Mouse (Mus musculus) limb, embryonic 11.5 days (tissue): ENCODE measurements at regions not wholly inside any gene's neighbourhood (a gene's known extent, or its start where the extent isn't known, plus 50 kb on each side); places are given as distances from the start of the nearest gene placed in this dataset.

Experiments
- ATAC-seq: fragments of 200-750 bp; cut with Nextera tagmentation; 2 replicates; pipeline ENCODE4 v1.8.0; 2017; ENCODE audit warnings: low read depth; ENCODE audit not compliant: insufficient number of reproducible peaks, low FRiP score, low TSS enrichment
- DNase-seq: peaks from one replicate; pipeline ENCODE4 v3.0.0-alpha.2; 2015; ENCODE audit warnings: low spot score
- H3K27ac ChIP-seq: fragments of 300-500 bp; sonication (generic); replicated peaks from 2 replicates; pipeline ENCODE4 v1.5.1; 2014; ENCODE audit warnings: low read depth, mild to moderate bottlenecking, low read length
- H3K27me3 ChIP-seq: fragments of 300-500 bp; sonication (generic); 2 replicates; pipeline ENCODE4 v1.6.1; 2014; ENCODE audit warnings: mild to moderate bottlenecking, low read length, mixed read lengths; ENCODE audit not compliant: control insufficient read depth, insufficient read depth
- H3K36me3 ChIP-seq: fragments of 300-500 bp; sonication (generic); 2 replicates; pipeline ENCODE4 v1.6.1; 2014; ENCODE audit warnings: mild to moderate bottlenecking, low read length, moderate library complexity, mixed read lengths; ENCODE audit not compliant: control insufficient read depth, insufficient read depth
- H3K4me1 ChIP-seq: fragments of 300-500 bp; sonication (generic); 2 replicates; pipeline ENCODE4 v1.6.1; 2014; ENCODE audit warnings: low read length, mixed read lengths; ENCODE audit not compliant: control insufficient read depth, insufficient read depth
- H3K4me2 ChIP-seq: fragments of 300-500 bp; sonication (generic); 2 replicates; pipeline ENCODE4 v1.6.1; 2014; ENCODE audit warnings: low read depth, mild to moderate bottlenecking, moderate library complexity; ENCODE audit not compliant: severe bottlenecking
- H3K4me3 ChIP-seq: fragments of 300-500 bp; sonication (generic); 2 replicates; pipeline ENCODE4 v1.5.1; 2014; ENCODE audit warnings: low read depth, low read length
- H3K9ac ChIP-seq: fragments of 300-500 bp; sonication (generic); 2 replicates; pipeline ENCODE4 v1.6.1; 2014; ENCODE audit warnings: mild to moderate bottlenecking, low read length
- H3K9me3 ChIP-seq: fragments of 300-500 bp; sonication (generic); 2 replicates; pipeline ENCODE4 v1.6.1; 2016; ENCODE audit warnings: low read length; ENCODE audit not compliant: control insufficient read depth
- WGBS: fragments of 180-500 bp; shearing (Covaris S2); extraction: QIAGEN DNeasy Blood & Tissue Kit; methylation state at CpG from one replicate; pipeline ENCODE4 v1.1.7; 2014; 5-methylcytosine and 5-hydroxymethylcytosine counted together

DNA sequence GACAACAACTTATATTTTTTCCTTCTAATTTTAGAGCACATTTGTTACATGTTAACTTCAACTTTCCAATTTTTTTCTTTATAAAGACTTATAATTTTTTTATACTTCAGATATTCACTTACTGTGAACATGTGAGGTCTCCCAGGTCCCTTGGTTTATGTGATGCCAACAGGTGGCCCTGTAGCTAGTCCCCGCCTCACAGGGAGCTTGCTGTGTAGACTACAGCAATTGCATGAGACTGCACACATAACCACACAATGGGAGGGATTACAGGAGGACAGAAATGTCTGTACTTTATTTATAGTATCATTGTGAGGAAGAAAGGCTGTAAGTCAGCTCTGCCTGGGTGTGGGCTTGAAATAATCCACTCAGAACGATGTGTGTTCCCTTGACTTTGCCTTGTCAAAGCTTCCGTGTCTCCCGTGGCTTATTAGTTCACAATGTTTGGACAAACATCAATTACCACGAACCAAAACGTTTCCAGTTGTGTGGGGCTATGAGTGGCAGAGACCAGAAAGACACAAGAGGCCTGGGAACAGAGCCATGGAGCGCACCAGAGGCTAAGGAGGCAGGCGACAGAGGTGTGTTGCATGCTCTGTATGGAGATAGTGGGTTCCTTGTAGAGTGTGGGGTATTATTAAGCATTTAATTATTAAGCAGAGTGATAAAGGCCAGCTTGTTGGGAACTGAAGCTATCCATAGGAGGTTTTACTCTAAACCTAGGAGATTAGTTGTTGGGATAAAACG, 136.6 kb upstream of the Gm5148 start:
- H3K9ac ChIP-seq = no peak overlapping the region
- no peak overlapping the region for H3K4me3 ChIP-seq
- no peak overlapping the region for H3K4me2 ChIP-seq
- no peaks in the 10 kb centered on the region for H3K9me3 ChIP-seq
- no peaks in the 10 kb centered on the region for H3K27me3 ChIP-seq
- no peaks in the 10 kb centered on the region for H3K36me3 ChIP-seq
- ATAC-seq (no peak), DNase-seq (no peak)
- H3K27ac ChIP-seq = no peak overlapping the region
- 81% methylated on average over 9 of the region's 9 CpGs for WGBS
- H3K4me1 ChIP-seq = 0 out of 2 replicates have a peak, but pooled peaks cover 2% of the 10 kb centered on the region

DNA sequence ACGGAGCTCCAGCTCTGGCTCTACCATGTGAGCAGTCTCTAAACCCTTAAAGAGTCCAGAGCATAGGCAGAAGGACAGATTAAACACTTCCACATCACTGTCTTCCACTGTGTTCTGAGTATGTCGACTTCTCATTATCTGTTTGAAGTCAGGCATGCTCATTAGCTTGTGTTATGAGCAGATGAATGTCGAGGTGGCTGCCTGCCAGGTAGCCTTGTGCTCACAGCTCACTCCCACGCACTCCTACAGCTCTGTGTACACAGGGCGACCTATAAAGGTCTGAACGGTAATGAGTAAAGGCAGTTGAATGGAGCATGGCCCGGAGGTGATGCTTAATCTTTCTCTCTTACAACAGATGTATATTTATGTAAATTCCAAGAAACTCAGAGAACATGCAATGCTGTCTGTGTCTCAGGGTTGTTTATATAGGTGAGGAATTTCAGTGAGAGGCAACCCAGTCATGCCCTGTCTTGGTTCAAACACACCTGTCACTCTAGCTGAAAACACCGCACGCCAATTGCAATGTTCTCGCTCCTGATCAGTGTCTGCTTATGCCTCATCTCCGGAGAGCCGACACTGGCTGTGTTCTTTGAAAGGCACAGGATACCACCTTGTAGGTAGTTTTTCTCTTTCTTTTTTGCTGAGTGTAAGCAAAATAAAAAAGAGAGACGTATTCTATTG, 135.9 kb upstream of the Gm5148 start:
- no peak for DNase-seq
- Histone ChIP-seq H3K4me3 (no peak overlapping the region), H3K4me1 (0 out of 2 replicates have a peak, but pooled peaks cover 2% of the 10 kb centered on the region)

DNA sequence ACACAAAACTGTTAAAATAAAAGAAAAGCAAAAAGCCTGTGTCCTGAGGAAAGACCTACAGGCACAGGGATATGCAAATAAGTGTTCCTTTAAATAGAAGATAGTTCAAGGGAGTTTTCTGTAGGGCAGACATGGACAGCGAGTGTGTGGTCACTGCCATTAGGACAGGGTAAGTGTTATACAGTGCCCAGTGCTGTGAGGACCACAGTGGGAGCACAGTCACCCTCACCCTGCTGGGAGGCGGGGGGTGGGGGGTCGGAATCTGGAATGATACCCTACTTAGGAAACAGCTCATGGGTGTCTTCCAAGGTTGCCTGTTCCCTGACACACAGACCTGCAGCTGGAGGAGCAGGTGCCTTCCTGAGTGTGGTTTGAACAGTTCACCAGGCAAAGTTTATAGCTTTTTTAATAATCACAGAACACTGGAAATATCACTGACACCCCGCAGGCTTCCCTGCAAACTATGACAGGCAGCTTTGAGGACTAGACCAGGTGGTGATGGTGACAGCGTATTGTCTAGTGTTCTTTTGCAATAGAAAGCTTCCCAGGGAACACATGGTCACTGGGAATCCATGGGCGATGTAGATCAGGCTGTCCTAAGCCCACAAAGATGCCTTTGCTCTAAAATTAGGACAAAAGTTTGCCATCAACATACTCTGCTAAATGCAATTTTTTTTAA, 134.5 kb upstream of the Gm5148 start:
- Histone ChIP-seq H3K27ac (no peak overlapping the region), H3K9me3 (no peaks in the 10 kb centered on the region), H3K9ac (no peak overlapping the region), H3K4me1 (0 out of 2 replicates have a peak, but pooled peaks cover 2% of the 10 kb centered on the region), H3K4me2 (no peak overlapping the region), H3K27me3 (no peaks in the 10 kb centered on the region), H3K36me3 (no peaks in the 10 kb centered on the region), H3K4me3 (no peak overlapping the region)
- WGBS = 83% methylated on average over 6 of the region's 6 CpGs
- DNase-seq (no peak), ATAC-seq (no peak)

More for the DNA sequence above, 135.9 kb upstream of the Gm5148 start:
- H3K9ac ChIP-seq = no peak overlapping the region
- no peak overlapping the region for H3K4me2 ChIP-seq
- no peak for ATAC-seq
- no peak overlapping the region for H3K27ac ChIP-seq
- H3K9me3 ChIP-seq = no peaks in the 10 kb centered on the region
- H3K27me3 ChIP-seq = no peaks in the 10 kb centered on the region
- WGBS = 72% methylated on average over 13 of the region's 13 CpGs
- no peaks in the 10 kb centered on the region for H3K36me3 ChIP-seq

DNA sequence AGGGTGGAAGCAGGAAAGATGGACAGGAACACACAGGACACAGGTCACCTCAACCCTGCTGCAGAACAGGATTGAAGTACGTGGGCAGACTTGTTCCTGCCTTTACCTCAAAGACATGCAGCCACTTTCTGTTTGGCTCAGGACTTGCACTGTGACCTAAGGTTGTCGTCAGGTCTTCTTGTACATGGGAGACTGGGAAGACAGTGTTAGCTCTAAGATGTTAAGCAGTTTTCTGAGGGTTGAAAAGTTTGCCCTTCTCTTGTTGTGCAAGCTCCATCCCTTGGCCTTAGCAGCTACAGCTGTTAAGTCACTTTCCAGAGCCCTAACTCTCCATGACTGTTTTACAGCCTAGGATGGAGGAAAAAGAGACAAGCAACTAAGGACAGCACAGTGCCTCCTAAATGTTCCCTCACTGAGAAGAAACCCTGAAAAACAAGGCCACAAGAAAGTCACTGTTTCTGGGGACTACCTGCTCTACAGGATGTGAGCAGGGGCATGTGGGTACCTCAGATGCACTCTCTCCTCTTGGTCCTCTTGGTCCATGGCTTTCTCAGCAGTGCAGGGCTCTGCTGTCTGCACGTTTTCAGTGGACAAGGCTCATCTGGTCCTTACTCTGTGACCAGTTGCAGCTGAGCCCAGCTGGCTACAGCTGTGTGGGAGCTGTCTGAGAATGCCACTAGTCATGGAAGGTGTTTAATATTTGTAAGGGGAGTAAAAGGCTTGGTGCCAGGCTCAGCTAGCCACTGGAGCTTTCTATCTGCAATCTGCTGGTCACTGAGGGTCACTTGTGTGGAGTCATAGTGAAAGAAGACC, 122.1 kb upstream of the Gm5148 start:
- H3K27me3 ChIP-seq = no peaks in the 10 kb centered on the region
- no peaks in the 10 kb centered on the region for H3K36me3 ChIP-seq
- H3K4me3 ChIP-seq = no peak overlapping the region
- H3K9me3 ChIP-seq = no peaks in the 10 kb centered on the region
- H3K9ac ChIP-seq = no peak overlapping the region
- no peak overlapping the region for H3K27ac ChIP-seq
- H3K4me1 ChIP-seq = peaks cover 5% of the 10 kb centered on the region; the same call in 1 of the 2 replicates
- ATAC-seq (no peak), DNase-seq (no peak)
- WGBS = 57% methylated on average over 3 of the region's 3 CpGs
- H3K4me2 ChIP-seq = no peak overlapping the region

DNA sequence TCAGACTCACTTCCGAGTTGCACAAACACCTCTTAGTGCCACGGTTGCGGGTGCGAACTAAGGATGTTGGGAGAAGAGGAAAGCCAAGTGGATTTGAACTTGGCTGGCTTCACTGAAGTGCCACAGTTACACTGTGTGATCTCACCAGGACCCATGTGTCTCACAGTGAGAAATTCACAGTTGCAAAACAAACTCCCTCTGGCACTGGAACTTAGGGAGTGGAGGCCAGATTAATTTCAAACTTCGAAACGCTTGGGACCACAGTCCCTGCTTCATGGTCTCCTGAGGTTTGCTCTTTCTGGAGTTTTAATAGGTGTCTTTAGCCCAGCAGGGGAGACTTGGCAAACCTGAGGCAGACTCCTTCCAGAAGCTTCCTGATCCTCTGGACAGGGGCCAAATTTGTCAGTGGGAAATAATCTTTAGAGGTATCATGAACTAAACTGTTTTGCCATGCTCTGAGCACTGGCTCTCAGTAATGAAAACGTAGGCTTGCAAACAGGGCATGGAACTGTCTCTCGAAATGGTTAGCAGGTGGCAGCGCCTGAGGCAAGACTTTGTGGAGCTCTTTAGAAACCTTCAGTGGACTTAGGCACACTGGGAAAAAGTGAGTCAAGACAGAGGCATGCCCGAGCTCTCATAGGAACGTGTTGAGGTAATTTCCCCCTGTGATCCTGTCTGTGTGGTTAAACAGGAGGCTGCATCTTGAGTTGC, 121.2 kb upstream of the Gm5148 start:
- H3K4me2 ChIP-seq = no peak overlapping the region
- no peaks in the 10 kb centered on the region for H3K36me3 ChIP-seq
- H3K9ac ChIP-seq = no peak overlapping the region
- no peaks in the 10 kb centered on the region for H3K9me3 ChIP-seq
- peaks cover 5% of the 10 kb centered on the region; the same call in 1 of the 2 replicates for H3K4me1 ChIP-seq
- no peak overlapping the region for H3K27ac ChIP-seq
- no peak for ATAC-seq
- DNase-seq = no peak
- H3K4me3 ChIP-seq = no peak overlapping the region
- 83% methylated on average over 11 of the region's 11 CpGs for WGBS
- H3K27me3 ChIP-seq = no peaks in the 10 kb centered on the region

DNA sequence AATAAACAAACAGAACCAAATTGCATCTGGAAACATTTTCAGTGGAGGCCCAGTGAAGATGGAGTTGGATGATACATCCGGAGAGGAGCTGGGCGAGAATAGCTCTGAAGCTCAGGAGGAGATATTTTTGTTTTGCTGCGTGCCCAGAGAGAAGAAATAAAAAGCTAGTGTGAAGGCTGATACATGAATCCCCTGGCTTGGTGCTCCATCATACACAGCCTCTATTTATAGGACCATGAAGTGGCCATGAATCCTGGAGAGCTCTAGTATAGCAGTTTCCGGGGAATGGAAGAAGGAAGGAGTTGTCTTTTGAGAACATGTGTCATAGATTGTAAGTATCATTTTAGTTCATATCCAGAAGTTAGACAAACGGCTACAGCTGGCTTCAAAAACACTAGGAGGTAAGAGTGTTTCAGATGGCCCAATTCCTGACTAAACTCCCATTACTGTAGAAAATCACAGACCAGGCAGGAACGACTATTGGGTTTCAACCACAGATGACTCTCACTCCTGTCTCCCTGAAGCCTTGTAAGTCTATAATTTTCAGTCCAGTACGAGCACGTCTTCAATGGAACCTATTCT, 120.5 kb upstream of the Gm5148 start:
- DNase-seq = no peak

DNA sequence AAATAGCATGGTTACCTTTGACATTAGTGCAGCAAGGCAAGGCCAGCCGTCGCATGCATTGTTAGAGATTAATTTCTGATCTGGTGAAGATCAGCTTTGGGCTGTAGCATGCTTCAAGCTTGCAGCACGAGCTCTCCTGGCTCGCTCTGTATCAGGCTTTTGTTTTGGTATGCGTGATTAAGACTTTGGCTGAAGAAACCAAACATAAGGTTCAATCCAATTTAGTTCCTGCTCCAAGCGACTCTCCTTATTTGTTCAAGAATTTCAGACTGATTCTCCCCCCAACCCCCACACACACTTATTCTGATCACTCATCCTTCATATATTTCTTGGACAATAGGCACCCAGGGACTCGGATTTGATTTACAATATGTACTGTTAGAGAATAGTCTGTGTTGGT, 118.0 kb upstream of the Gm5148 start:
- no peaks in the 10 kb centered on the region for H3K9me3 ChIP-seq
- no peak overlapping the region for H3K4me3 ChIP-seq
- H3K27ac ChIP-seq = no peak overlapping the region
- 90% methylated on average over 7 of the region's 7 CpGs for WGBS
- no peaks in the 10 kb centered on the region for H3K27me3 ChIP-seq
- H3K9ac ChIP-seq = no peak overlapping the region
- H3K4me2 ChIP-seq = no peak overlapping the region
- H3K36me3 ChIP-seq = no peaks in the 10 kb centered on the region
- no peak for ATAC-seq
- peaks cover 5% of the 10 kb centered on the region; the same call in 1 of the 2 replicates for H3K4me1 ChIP-seq
- no peak for DNase-seq

More for the DNA sequence above, 120.5 kb upstream of the Gm5148 start:
- ATAC-seq = no peak
- no peak overlapping the region for H3K27ac ChIP-seq
- H3K4me2 ChIP-seq = no peak overlapping the region
- H3K4me3 ChIP-seq = no peak overlapping the region
- 85% methylated on average over 8 of the region's 8 CpGs for WGBS
- no peaks in the 10 kb centered on the region for H3K9me3 ChIP-seq
- H3K27me3 ChIP-seq = no peaks in the 10 kb centered on the region
- H3K9ac ChIP-seq = no peak overlapping the region
- H3K36me3 ChIP-seq = no peaks in the 10 kb centered on the region
- peaks cover 5% of the 10 kb centered on the region; the same call in 1 of the 2 replicates for H3K4me1 ChIP-seq
